Mouse (Mus musculus) frontal cortex, postnatal 14 days (tissue): ENCODE data around the gene Pde6h.
A peak's percentile ranks its signal among the peaks of the same experiment; 100 is the strongest.
"Not testable (repeated sequence)": the region's sequence is repeated elsewhere in the genome, so short reads cannot be mapped to it uniquely, and the experiment has no call there.

Source experiments
- DNase-seq, 2 experiments: peaks; one replicate each; pipeline ENCODE4 v3.0.0; 2022; ENCODE audit warnings: low spot score in 2 of 2

The Pde6h gene

GRCm38 (mm10) chr6:136940188-136940960 lies 16.7 kb downstream of the Pde6h start:
- no peak for DNase-seq

GRCm38 (mm10) chr6:136941051-136942021 lies 17.7 kb downstream of the Pde6h start, which contains the start of gene Arhgdib:
Arhgdib (minus strand) TSS chr6:136941899.
- no peak for DNase-seq

GRCm38 (mm10) chr6:136942280-136942679 lies 18.6 kb downstream of the Pde6h start:
- DNase-seq = no peak

- no peak for DNase-seq
Measured at GRCm38 (mm10) chr6:136943392-136943791, 19.8 kb downstream of the Pde6h start.

- no peak for DNase-seq
Measured at GRCm38 (mm10) chr6:136944511-136944910, 20.9 kb downstream of the Pde6h start.

- DNase-seq = no peak
Measured at GRCm38 (mm10) chr6:136946241-136946640, 22.6 kb downstream of the Pde6h start.

- peak in 1 of 2 experiments; percentile 51 for DNase-seq
Measured at GRCm38 (mm10) chr6:136946943-136947342, 23.3 kb downstream of the Pde6h start.

- no peak for DNase-seq
Measured at GRCm38 (mm10) chr6:136947716-136948115, 24.1 kb downstream of the Pde6h start.

GRCm38 (mm10) chr6:136950171-136950570 lies 26.5 kb downstream of the Pde6h start:
- DNase-seq = no peak

GRCm38 (mm10) chr6:136952930-136953329 lies 29.3 kb downstream of the Pde6h start:
- no peak for DNase-seq

- DNase-seq = no peak
Measured at GRCm38 (mm10) chr6:136954192-136954591, 30.6 kb downstream of the Pde6h start.

GRCm38 (mm10) chr6:136954715-136955114 lies 31.1 kb downstream of the Pde6h start:
- no peak for DNase-seq

- DNase-seq = no peak
Measured at GRCm38 (mm10) chr6:136955240-136955639, 31.6 kb downstream of the Pde6h start.

- no peak for DNase-seq
Measured at GRCm38 (mm10) chr6:136957062-136957461, 33.4 kb downstream of the Pde6h start.

GRCm38 (mm10) chr6:136959131-136959530 lies 35.5 kb downstream of the Pde6h start:
- no peak for DNase-seq

- no peak for DNase-seq
Measured at GRCm38 (mm10) chr6:136962957-136963356, 39.3 kb downstream of the Pde6h start.

- no peak for DNase-seq
Measured at GRCm38 (mm10) chr6:136964609-136965510, 41.2 kb downstream of the Pde6h start.

GRCm38 (mm10) chr6:136965912-136966311 lies 42.3 kb downstream of the Pde6h start:
- DNase-seq = no peak

GRCm38 (mm10) chr6:136967466-136967865 lies 43.8 kb downstream of the Pde6h start:
- DNase-seq = no peak

- not testable (repeated sequence) for DNase-seq
Measured at GRCm38 (mm10) chr6:136968877-136969276, 45.2 kb downstream of the Pde6h start.
